Mouse (Mus musculus) olfactory bulb, adult 2 months (tissue): ENCODE results near the gene Mt4. TPM values are rescaled to one million over a fixed set of nuclear protein-coding genes. Genes with fewer than 3 reads are reported as not detected.

Experiments used
- H3K27ac ChIP-seq: fragments of 200-500 bp; 2 replicates; pipeline ENCODE4 v1.5.1; 2012; ENCODE audit warnings: low read depth, low read length; ENCODE audit not compliant: insufficient read depth
- H3K4me1 ChIP-seq: fragments of 200-500 bp; 2 replicates; pipeline ENCODE4 v1.6.1; 2012; ENCODE audit warnings: low read length; ENCODE audit not compliant: control insufficient read depth, insufficient read depth
- H3K4me3 ChIP-seq: fragments of 200-500 bp; 2 replicates; pipeline ENCODE4 v1.5.1; 2012; ENCODE audit warnings: mild to moderate bottlenecking, low read depth, low read length, moderate library complexity; ENCODE audit not compliant: insufficient read depth
- CTCF ChIP-seq: fragments of 200-500 bp; IDR thresholded peaks from 2 replicates; pipeline ENCODE4 v1.5.1; 2012; ENCODE audit warnings: low read depth, mild to moderate bottlenecking, low read length, moderate library complexity; ENCODE audit not compliant: insufficient read depth
- POLR2A ChIP-seq: fragments of 200-500 bp; IDR thresholded peaks from 2 replicates; pipeline ENCODE4 v1.6.1; 2012; ENCODE audit warnings: mild to moderate bottlenecking, low read depth, low read length, moderate library complexity; ENCODE audit not compliant: insufficient read depth
- WGBS: fragments of 180-500 bp; shearing (Covaris S2); methylation state at CpG from one replicate; pipeline ENCODE4 v1.1.7; 2018; 5-methylcytosine and 5-hydroxymethylcytosine counted together
- polyA plus RNA-seq: library from polyadenylated mRNA; stranded (reverse); fragments of >200 nt; gene quantifications from 2 replicates; pipeline ENCODE4 v1.2.4, GENCODE M21; 2012; ENCODE audit warnings: low replicate concordance; ENCODE audit not compliant: missing spikeins, insufficient read depth, insufficient read length

Gene Mt4
- polyA plus RNA-seq, 1 experiment, result not detected

GRCm38 (mm10) chr8:94109835-94110234 is 27.2 kb upstream of the Mt4 start:
- Histone ChIP-seq H3K27ac (no peak overlapping the region), H3K4me3 (no peak overlapping the region), H3K4me1 (no peaks in the 10 kb centered on the region)
- 89% methylated on average over 5 of the region's 5 CpGs for WGBS
- no peak for TF ChIP-seq CTCF
- no peak for TF ChIP-seq POLR2A

DNA sequence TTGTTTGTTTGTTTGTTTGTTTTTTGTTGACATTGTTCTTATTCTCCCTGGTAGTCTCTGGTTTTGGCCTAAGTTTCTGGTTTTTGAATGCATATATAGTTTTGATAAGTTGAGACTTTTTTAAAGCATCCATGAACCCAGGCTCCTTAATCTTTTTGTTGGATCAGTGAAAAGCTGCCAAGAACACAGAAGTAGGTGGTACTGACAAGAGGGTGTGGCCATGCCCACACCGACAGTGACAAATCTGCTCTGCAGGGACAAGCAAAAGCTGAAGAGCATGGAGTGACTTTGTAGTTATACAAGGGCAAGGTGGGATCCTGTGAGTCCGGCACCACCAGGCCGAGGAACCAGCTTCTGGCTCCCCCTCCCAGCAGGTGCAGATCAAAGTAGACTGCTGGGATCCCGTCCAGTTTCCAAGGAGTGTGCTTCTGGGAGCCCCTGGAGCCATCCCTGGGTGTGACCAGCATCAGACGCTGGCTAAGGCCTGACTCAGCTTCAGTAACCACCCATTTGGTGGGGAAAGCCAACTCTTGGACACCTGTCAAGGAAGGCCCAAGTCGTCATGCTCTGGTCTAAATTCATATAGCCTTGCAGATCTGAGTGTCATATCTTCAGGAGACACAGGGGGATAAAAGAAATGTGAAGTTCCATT is 26.3 kb upstream of the Mt4 start:
- no peak overlapping the region for H3K27ac ChIP-seq
- H3K4me1 ChIP-seq, result no peaks in the 10 kb centered on the region
- WGBS, result 68% methylated on average over 6 of the region's 6 CpGs
- TF ChIP-seq POLR2A, result no peak
- no peak for TF ChIP-seq CTCF
- H3K4me3 ChIP-seq, result no peak overlapping the region

GRCm38 (mm10) chr8:94113435-94113834 is 23.6 kb upstream of the Mt4 start:
- WGBS, result 86% methylated on average over 1 of the region's 1 CpGs
- H3K4me1 ChIP-seq, result no peaks in the 10 kb centered on the region
- no peak overlapping the region for H3K4me3 ChIP-seq
- no peak overlapping the region for H3K27ac ChIP-seq
- TF ChIP-seq CTCF, result no peak
- TF ChIP-seq POLR2A, result no peak

DNA sequence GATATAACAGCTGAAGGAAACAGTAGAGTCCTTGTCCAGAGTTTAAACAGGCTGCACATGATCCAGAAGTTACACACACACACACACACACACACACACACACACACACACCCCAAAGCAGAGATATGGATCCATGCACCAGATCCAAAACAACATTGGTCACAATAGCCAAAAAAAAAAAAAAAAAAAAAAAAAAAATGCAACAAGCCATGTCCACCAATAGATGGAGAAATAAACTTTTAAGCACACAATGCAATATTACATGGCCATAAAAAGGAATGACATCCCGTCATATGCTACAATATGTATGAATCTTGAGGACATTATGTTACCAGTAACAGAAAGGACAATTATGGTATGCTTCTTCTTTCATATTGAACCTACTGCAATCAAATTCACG is 23.0 kb upstream of the Mt4 start:
- TF ChIP-seq CTCF, result no peak
- no peak for TF ChIP-seq POLR2A
- 92% methylated on average over 2 of the region's 2 CpGs for WGBS
- H3K27ac ChIP-seq, result no peak overlapping the region
- peaks cover 3% of the 10 kb centered on the region for H3K4me1 ChIP-seq
- H3K4me3 ChIP-seq, result no peak overlapping the region

DNA sequence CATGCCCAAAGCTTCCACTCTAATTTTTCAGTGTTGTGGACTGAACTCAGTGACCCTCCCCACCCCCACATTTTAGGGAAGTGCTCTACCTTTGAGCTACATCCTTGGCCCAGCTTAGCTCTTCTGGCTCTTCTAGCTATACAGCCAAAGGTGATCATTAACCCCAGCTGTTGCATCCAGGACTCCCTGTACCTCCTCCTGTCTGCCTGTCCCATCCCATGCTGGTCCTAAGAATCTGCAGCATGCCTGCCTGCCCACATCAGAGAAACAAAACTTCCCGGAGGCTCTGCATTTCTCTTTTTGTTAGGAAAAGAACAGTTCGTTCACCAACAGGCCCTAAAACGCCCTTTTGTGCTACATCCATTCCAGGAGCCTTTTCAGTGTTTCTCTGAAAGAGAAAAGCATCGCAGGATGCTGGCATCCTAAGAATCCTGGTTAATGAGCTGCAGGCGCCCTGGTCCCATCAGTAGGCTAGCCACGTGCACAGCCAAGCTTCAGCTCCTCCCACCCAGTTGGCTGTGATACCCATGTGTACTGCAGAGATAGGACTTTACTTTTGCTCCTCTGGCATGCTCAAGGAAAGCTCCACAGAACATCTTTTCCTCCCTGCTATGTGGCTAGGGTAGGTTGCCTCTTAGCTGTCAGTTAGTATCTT is 18.1 kb upstream of the Mt4 start:
- H3K27ac ChIP-seq, result peak overlapping the region; percentile 40; the same call in 1 of the 2 replicates

GRCm38 (mm10) chr8:94121625-94122024 is 15.4 kb upstream of the Mt4 start:
- 73% methylated on average over 9 of the region's 9 CpGs for whole genome bisulfite sequencing
- Histone ChIP-seq H3K27ac (0 out of 2 replicates have a peak overlapping the region, but pooled peaks have one; percentile 34), H3K4me1 (peaks cover 16% of the 10 kb centered on the region), H3K4me3 (no peak overlapping the region)
- TF ChIP-seq POLR2A (no peak), CTCF (no peak)

More for the DNA sequence above, 18.1 kb upstream of the Mt4 start:
- peaks cover 14% of the 10 kb centered on the region for H3K4me1 ChIP-seq
- WGBS, result 18% methylated on average over 6 of the region's 6 CpGs
- TF ChIP-seq POLR2A (no peak), CTCF (no peak)
- no peak overlapping the region for H3K4me3 ChIP-seq

DNA sequence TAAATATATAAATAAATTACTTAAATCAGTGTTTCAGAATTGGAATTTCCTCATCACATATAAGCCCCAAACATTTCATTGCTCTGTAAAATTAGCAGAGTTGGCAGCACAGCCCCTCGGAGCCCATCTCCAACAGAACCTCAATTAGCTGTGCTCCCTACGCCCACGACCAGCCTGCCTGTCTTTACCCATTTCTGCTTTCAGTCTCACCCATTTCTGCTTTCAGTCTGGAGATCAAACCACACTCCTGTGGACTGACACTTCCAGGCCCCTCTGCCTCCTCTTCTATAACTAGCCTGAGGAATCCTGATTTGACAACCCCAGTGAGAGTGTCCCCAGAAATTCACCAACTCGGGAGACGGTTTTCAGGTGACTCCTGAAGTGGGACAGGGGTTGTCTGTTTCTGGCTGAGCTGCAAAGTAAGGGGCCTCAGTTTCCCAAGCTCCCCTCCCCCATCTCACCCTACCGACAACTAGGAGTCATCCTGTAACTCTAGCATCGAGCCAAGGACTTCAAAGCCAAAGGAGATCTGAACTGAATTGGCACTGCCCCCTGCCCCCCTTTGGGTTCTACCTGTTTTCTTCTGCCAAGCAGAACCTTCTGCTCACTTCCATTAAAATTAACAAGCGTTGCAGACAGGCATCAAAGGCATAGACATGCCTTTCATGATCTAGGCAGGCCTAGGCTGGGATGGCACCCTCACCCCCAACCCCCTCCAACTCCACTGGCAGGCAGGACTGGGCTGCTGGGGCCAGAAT is 14.1 kb upstream of the Mt4 start:
- WGBS, result 43% methylated on average over 8 of the region's 8 CpGs
- H3K27ac ChIP-seq, result no peak overlapping the region
- no peak for TF ChIP-seq POLR2A
- H3K4me3 ChIP-seq, result no peak overlapping the region
- peaks cover 22% of the 10 kb centered on the region for H3K4me1 ChIP-seq

GRCm38 (mm10) chr8:94127711-94128110 is 9.3 kb upstream of the Mt4 start:
- H3K27ac ChIP-seq, result no peak overlapping the region
- WGBS, result 11% methylated on average over 6 of the region's 6 CpGs

More at GRCm38 (mm10) chr8:94127711-94128110, 9.3 kb upstream of the Mt4 start:
- Histone ChIP-seq H3K4me3 (no peak overlapping the region), H3K4me1 (peaks cover 16% of the 10 kb centered on the region)
- TF ChIP-seq POLR2A (no peak), CTCF (no peak)
